Mouse (Mus musculus) neural tube, embryonic 13.5 days (tissue): ENCODE measurements around the gene Pigs. TPM values are rescaled to one million over a fixed set of nuclear protein-coding genes. Genes with fewer than 3 reads are reported as not detected.

Experiments
- ATAC-seq: fragments of 200-750 bp; cut with Nextera tagmentation; 2 replicates; pipeline ENCODE4 v1.8.0; 2017; ENCODE audit warnings: low read depth, mild to moderate bottlenecking, moderate TSS enrichment, moderate library complexity
- H3K27ac ChIP-seq: fragments of 300-500 bp; sonication (generic); replicated peaks from 2 replicates; pipeline ENCODE4 v1.5.1; 2015; ENCODE audit warnings: moderate library complexity, mild to moderate bottlenecking, inconsistent platforms
- H3K27me3 ChIP-seq: fragments of 300-500 bp; sonication (generic); 2 replicates; pipeline ENCODE4 v1.6.1; 2015; ENCODE audit warnings: mild to moderate bottlenecking, inconsistent platforms
- H3K36me3 ChIP-seq: fragments of 300-500 bp; sonication (generic); 2 replicates; pipeline ENCODE4 v1.6.1; 2015; ENCODE audit warnings: mild to moderate bottlenecking, inconsistent platforms
- H3K4me1 ChIP-seq: fragments of 300-500 bp; sonication (generic); replicated peaks from 2 replicates; pipeline ENCODE4 v1.6.1; 2015; ENCODE audit warnings: inconsistent platforms
- H3K4me2 ChIP-seq: fragments of 300-500 bp; sonication (generic); 2 replicates; pipeline ENCODE4 v1.6.1; 2015; ENCODE audit warnings: inconsistent platforms, mild to moderate bottlenecking, moderate library complexity
- H3K4me3 ChIP-seq: fragments of 300-500 bp; sonication (generic); 2 replicates; pipeline ENCODE4 v1.5.1; 2015; ENCODE audit warnings: mild to moderate bottlenecking, inconsistent platforms
- H3K9ac ChIP-seq: fragments of 300-500 bp; sonication (generic); 2 replicates; pipeline ENCODE4 v1.6.1; 2015; ENCODE audit warnings: moderate library complexity, mild to moderate bottlenecking, inconsistent platforms
- H3K9me3 ChIP-seq: fragments of 300-500 bp; sonication (generic); 2 replicates; pipeline ENCODE4 v1.6.1; 2016; ENCODE audit warnings: inconsistent platforms
- WGBS: fragments of 180-500 bp; shearing (Covaris S2); methylation state at CpG from one replicate; pipeline ENCODE4 v1.1.7; 2015; 5-methylcytosine and 5-hydroxymethylcytosine counted together
- polyA plus RNA-seq: library from polyadenylated mRNA; unstranded; fragments of >200 nt; fragmentation: Nextera tagmentation; extraction: Ambion mirVana; gene quantifications from 2 replicates; pipeline ENCODE4 v1.2.1, GENCODE M21; 2015

Pigs gene
- polyA plus RNA-seq, 1 experiment from 2014 or later = 79.7 TPM

DNA sequence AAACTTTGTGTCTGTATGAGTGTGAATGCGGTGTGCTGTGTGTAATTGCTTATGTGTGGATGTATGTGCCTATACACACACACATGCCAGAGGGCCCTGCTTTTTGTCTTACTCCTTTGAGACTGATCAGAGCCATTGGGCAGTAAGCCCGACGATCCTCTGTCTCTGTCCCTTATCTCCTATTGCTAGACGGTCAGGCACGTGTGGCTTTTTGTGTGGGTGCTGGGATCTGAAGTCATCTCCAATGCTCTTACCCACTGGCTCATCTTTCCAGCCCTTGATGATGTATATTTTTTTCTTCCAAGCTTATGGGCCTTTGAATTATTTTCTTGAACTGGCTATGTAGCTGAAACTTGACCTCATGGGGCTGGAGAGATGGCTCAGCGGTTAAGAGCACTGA, 26.7 kb downstream of the Pigs start:
- H3K4me1 ChIP-seq = no peaks in the 10 kb centered on the region; the same call in 1 of the 2 replicates
- no peak overlapping the region for H3K9ac ChIP-seq
- WGBS = 89% methylated on average over 6 of the region's 6 CpGs
- H3K9me3 ChIP-seq = no peaks in the 10 kb centered on the region
- ATAC-seq = no peak
- no peaks in the 10 kb centered on the region for H3K27me3 ChIP-seq
- H3K4me3 ChIP-seq = no peak overlapping the region
- no peaks in the 10 kb centered on the region for H3K36me3 ChIP-seq
- H3K27ac ChIP-seq = no peak overlapping the region
- H3K4me2 ChIP-seq = no peak overlapping the region

DNA sequence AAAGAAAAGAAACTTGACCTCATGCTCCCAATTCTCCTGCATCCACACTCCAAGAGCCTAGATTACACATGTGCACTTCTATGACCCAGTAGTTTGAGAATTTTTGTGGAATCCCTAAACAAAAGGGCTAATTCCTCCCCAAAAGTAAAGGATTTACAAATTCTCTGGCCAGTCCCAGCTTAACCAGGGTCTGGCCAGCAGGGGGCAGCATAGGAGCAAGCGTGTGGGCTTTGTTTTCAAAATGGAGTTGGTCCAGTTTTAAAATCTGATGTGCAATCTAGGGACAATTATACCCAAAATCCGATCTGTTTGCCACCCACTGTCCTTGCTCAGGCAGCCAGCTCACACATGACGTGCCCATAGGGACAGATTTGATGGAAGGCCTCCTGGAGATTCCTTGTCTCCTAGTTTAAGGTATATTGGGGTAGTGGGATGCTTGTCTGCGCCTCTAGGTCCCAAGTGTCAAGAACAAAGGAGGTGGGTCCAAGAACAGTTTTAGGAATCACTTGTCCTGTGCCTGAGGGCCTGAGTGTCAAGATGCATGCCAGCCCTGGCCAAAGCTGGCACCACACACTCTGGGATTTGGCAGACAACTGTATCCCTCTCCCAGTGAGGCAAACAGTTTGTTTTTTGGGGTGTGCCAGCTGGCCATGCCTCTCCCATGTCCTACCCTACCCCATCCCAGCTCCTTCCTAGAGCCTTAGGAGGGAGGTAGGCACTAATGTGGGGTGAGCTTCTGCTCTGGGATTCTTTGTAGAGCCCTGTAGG, 27.4 kb downstream of the Pigs start:
- ATAC-seq = no peak
- no peaks in the 10 kb centered on the region for H3K9me3 ChIP-seq
- 37% methylated on average over 4 of the region's 4 CpGs for WGBS

DNA sequence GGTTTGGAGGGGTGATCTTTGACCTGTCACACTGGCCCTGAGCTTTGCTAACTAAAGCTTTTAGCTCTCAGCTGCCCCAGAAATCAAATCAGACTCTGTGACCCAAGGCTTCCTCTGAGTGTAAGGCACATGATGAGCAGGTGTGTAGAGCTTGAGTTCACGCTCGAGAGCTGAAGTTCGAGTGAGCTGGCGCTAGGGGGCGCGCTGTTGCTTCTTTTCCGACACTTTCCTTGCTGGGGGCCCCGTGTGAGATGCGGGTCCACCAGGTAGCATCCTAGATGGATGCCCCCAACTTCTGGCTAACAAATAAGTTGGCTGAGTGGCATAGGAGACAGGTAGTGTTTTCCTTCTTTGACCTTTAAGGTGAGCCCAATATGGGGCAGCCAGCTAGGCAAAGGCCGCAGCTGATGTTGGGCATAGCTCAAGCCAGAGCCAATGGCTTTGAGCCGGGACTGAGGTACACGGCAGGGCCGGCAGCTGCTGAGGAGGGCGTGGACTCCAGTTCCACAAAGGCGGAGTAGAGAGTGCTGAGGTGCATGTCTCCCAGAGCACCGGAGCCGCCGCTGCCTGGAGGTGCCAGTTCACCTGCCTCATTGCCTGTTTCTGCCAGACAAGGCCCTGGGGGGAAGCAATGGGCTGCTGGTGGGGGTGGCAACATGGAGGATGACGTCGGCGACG, 30.3 kb downstream of the Pigs start:
- Histone ChIP-seq H3K36me3 (no peaks in the 10 kb centered on the region), H3K4me3 (no peak overlapping the region), H3K27ac (no peak overlapping the region), H3K9ac (no peak overlapping the region), H3K9me3 (no peaks in the 10 kb centered on the region), H3K27me3 (no peaks in the 10 kb centered on the region), H3K4me2 (no peak overlapping the region), H3K4me1 (no peaks in the 10 kb centered on the region)
- WGBS = 14% methylated on average over 22 of the region's 22 CpGs
- ATAC-seq = no peak

More for the DNA sequence above, 27.4 kb downstream of the Pigs start:
- Histone ChIP-seq H3K4me1 (no peaks in the 10 kb centered on the region), H3K27me3 (no peaks in the 10 kb centered on the region), H3K4me3 (no peak overlapping the region), H3K36me3 (no peaks in the 10 kb centered on the region), H3K9ac (no peak overlapping the region), H3K4me2 (no peak overlapping the region), H3K27ac (no peak overlapping the region)

DNA sequence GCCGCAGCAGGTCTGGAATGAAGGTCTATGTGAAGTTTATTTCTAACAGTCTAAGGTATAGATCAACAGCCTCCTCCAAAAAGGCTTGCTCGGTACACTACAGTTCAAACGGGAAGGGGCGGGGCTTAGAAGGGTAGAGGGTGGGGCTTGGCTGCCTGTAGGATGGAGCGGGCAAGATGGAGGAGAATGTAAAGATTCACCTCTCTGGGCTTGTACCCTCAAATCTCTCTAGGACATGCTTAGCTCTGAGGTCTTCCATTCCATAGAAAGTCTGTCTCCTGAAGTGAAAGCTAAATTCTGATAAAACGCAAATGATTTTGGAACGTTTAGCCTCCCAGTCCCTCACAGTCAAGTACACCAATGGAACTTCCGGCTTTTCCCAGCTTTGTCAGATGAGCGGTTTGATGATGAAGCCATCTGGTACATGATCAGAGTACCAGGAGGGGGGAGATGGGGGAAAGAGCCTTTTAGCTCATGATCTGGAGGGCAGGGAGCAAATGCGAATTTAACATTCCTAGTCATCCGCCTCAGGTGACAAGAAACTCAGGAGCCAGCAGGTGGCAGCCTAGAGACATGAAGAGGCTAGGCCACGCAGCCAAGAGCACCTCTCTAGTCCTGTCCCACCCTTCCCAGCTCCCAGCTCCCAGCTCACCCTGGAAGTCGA, 32.0 kb downstream of the Pigs start:
- Histone ChIP-seq H3K36me3 (no peaks in the 10 kb centered on the region), H3K4me1 (no peaks in the 10 kb centered on the region), H3K4me2 (peak overlapping the region; percentile 50), H3K9me3 (no peaks in the 10 kb centered on the region), H3K27me3 (no peaks in the 10 kb centered on the region), H3K4me3 (peak overlapping the region; percentile 22), H3K9ac (no peak overlapping the region), H3K27ac (no peak overlapping the region)
- WGBS = 12% methylated on average over 13 of the region's 13 CpGs
- ATAC-seq = peak; percentile 64

DNA sequence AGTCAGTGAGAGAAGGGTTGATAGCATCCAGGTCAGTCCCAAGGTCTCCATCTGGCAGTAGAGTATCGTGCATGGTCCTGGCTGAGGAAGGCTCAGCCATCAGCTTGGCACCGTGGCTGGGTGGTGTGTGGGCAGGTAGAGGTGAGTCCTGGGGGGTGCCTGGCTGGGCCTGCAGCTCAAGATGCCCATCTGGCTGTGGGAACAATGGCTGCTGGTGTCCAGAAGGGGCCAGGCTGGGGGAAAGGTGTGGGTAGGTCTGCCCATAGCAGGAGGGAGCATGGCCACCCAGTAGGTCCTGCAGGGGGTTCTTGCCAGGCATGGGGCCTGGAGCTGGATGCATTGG, 32.5 kb downstream of the Pigs start:
- Histone ChIP-seq H3K9ac (no peak overlapping the region), H3K4me3 (no peak overlapping the region), H3K27me3 (no peaks in the 10 kb centered on the region), H3K36me3 (no peaks in the 10 kb centered on the region), H3K4me2 (no peak overlapping the region; the same call in 1 of the 2 replicates), H3K27ac (no peak overlapping the region), H3K4me1 (no peaks in the 10 kb centered on the region), H3K9me3 (no peaks in the 10 kb centered on the region)
- 67% methylated on average over 2 of the region's 2 CpGs for WGBS
- ATAC-seq = peak; percentile 60; the same call in 1 of the 2 replicates

DNA sequence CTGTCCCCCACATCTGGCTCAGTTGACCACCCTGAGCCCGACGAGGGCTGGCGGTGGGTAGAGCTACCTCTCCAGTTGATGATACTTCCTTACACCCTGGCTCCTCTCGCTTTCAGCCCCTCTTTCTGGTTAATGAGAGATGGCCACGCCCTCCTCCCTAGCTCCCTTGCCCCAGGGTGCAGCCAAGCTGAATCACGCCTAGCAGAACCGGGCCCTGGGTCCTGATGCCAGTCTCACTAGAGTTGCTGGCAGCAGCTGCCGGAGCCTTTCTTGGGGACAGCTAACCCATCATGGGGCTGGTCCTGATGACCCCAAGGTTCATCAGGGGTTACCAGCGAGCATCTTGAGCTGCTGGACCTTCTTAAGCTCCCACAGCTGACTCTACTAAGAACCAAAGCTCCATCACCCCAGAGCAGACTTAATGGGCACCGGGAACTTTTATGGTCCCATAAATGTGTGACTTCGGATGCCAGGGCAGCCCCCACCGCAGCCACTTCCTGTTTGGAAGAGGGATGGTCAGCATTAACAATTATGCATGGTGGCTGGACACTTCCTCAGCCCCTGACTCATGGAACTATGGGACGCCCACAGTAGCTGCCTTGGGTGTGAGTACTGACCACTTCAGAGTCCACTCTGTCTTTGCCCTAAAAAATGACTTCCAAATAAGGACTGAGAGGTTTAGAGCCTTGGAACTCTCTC, 35.2 kb downstream of the Pigs start:
- no peaks in the 10 kb centered on the region for H3K36me3 ChIP-seq
- no peaks in the 10 kb centered on the region for H3K9me3 ChIP-seq
- no peak overlapping the region for H3K4me2 ChIP-seq
- no peaks in the 10 kb centered on the region for H3K4me1 ChIP-seq
- no peak overlapping the region for H3K27ac ChIP-seq
- no peak for ATAC-seq
- H3K9ac ChIP-seq = no peak overlapping the region
- H3K27me3 ChIP-seq = no peaks in the 10 kb centered on the region
- no peak overlapping the region for H3K4me3 ChIP-seq
- WGBS = 68% methylated on average over 13 of the region's 13 CpGs

DNA sequence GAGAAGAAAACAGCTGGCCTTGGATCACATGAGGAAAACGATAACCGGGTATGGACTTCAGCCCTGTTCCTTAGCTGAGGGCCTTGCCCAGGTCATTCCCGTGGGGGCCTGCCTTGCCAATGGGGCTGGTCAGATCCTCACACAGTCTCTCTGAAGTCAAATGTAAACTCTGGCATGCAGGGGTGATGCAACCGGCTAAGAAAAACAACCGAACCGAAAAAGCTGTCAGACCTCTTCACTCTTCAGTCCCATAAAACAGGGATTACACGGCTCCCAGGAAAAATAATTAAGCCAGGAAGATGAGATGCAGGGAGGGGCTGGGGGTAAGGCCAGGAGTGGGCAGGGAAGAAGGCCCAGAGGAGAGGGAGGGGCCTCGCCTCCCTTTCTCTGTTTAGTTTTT, 35.9 kb downstream of the Pigs start:
- Histone ChIP-seq H3K4me3 (no peak overlapping the region), H3K4me2 (no peak overlapping the region), H3K9ac (no peak overlapping the region), H3K27me3 (no peaks in the 10 kb centered on the region), H3K36me3 (no peaks in the 10 kb centered on the region), H3K27ac (no peak overlapping the region), H3K4me1 (no peaks in the 10 kb centered on the region), H3K9me3 (no peaks in the 10 kb centered on the region)
- no peak for ATAC-seq
- WGBS = 59% methylated on average over 8 of the region's 8 CpGs

DNA sequence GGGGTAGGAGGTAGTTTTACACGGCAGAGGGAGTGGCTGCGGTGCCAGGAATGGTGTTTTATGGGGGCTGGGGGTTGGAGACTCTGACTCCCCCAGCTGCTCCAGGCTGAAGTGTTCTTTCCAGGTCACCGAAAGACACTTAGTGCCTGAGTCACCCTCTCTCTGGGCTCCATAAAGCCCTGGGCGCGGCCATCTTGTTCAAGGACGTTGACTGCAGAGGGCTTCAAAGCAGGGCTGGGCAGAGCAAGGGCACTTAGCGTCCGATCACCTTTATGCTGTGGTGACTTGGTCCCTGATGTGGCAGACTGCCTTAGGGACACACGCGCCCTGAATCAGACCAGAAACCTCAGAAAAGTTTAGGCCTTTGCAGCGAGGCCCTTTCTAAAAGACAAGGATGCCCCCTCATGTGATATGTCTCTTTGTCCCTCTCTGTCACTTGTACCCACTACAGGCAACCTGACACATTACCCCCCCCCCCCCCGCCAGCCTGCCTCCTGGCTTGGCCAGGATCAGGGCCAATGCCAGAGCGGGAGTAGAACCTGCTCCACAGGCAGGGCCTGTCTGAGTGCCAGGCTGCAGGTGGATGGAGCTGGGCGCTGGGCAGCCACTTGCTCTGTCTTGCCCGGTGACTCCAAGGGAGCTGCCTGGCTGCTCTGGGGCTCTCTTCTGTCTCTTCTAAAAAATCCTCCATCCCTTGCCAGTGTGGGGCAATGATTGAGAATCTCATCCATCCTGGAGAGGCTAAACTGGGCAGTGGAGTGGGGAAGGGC, 39.4 kb downstream of the Pigs start:
- Histone ChIP-seq H3K4me2 (no peak overlapping the region), H3K9ac (no peak overlapping the region), H3K4me3 (no peak overlapping the region), H3K27ac (no peak overlapping the region), H3K9me3 (no peaks in the 10 kb centered on the region), H3K4me1 (0 out of 2 replicates have a peak, but pooled peaks cover 3% of the 10 kb centered on the region), H3K36me3 (no peaks in the 10 kb centered on the region), H3K27me3 (no peaks in the 10 kb centered on the region)
- no peak for ATAC-seq
- 89% methylated on average over 15 of the region's 15 CpGs for WGBS

DNA sequence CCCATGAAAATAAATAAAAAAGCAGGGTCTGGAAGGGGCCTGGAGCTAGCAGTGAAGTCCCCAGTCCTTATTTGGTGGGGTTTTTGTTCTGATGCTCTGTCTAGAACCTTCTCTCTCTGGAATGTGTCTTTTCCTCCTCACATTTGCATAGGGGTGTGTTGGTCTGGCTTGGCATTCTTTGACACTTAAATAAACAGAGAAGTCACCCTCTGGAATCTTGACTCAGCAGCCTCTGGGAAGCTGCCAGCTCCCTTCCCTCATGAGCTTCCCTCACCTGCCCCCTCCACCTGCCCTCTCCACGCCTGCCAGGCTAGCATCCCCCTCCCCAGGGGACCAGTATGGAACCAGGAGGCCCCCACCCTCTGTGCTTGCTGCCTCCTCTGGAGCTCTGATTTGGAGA, 42.2 kb downstream of the Pigs start:
- 60% methylated on average over 1 of the region's 1 CpGs for WGBS
- H3K9me3 ChIP-seq = no peaks in the 10 kb centered on the region
- no peaks in the 10 kb centered on the region for H3K36me3 ChIP-seq
- H3K4me1 ChIP-seq = 0 out of 2 replicates have a peak, but pooled peaks cover 5% of the 10 kb centered on the region
- no peak overlapping the region for H3K4me3 ChIP-seq
- H3K27me3 ChIP-seq = no peaks in the 10 kb centered on the region
- H3K4me2 ChIP-seq = no peak overlapping the region
- no peak for ATAC-seq
- no peak overlapping the region for H3K9ac ChIP-seq
- H3K27ac ChIP-seq = no peak overlapping the region

DNA sequence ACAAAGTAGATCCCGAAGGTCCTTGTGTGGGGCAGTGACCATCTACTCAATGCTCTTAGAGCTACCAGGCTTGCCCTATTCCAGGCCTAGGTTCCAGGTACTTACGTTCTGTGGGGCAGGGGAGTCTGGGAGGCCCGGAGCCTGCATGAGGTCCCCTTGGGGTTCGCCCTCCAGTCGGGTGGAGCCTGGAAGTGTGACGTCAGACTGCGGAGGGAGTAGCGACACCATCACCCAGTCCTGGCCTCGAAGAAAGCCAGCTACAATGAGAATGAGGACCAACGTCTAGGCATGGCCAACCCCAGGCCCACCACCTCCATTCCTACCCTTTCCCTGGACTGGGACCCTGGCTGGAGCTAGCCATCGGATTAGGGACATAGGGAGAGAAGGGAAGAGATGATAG, 43.5 kb downstream of the Pigs start:
- Histone ChIP-seq H3K27ac (no peak overlapping the region), H3K4me1 (0 out of 2 replicates have a peak, but pooled peaks cover 5% of the 10 kb centered on the region), H3K9me3 (no peaks in the 10 kb centered on the region), H3K9ac (no peak overlapping the region), H3K27me3 (no peaks in the 10 kb centered on the region), H3K36me3 (no peaks in the 10 kb centered on the region), H3K4me2 (no peak overlapping the region), H3K4me3 (no peak overlapping the region)
- ATAC-seq = no peak
- WGBS = 94% methylated on average over 11 of the region's 11 CpGs

DNA sequence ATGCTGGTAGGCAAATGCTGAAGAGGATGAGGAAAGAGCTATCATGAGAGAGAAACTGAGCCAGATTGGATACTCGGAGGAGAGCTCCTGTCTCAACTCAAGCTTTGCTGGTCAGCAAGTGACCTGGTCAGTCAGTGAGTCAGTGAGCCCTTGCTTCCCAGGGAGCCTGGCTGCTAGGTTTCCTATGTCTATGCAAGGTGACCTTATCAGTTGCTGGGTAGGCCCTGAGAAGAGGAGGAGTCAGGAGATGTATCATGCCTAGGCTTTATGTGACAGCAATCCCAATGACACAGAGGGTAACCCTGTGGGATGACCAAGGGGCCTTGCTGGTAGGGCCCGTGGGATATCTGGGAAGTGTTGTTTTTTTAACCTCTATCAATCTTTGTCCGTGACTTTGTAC, 44.0 kb downstream of the Pigs start:
- Histone ChIP-seq H3K9ac (no peak overlapping the region), H3K4me1 (0 out of 2 replicates have a peak, but pooled peaks cover 5% of the 10 kb centered on the region), H3K27me3 (no peaks in the 10 kb centered on the region), H3K4me3 (no peak overlapping the region), H3K9me3 (no peaks in the 10 kb centered on the region), H3K36me3 (no peaks in the 10 kb centered on the region), H3K27ac (no peak overlapping the region), H3K4me2 (no peak overlapping the region)
- WGBS = 71% methylated on average over 3 of the region's 3 CpGs
- no peak for ATAC-seq
